Mouse (Mus musculus): ENCODE data around the gene Mapk9. TPM values are rescaled to one million over a fixed set of nuclear protein-coding genes. Genes with fewer than 3 reads are reported as not detected.

The Mapk9 gene
- total RNA-seq, 2 experiments from 2014 or later, result 215 to 223 TPM

- intact Hi-C loops (cut with DNase I), result no loop called here
- no peak for DNase-seq (ENCODE audit: low spot score in 2 of 2)
Observed at GRCm38 (mm10) chr11:49835257-49835956, 11.1 kb upstream of the Mapk9 start.

GRCm38 (mm10) chr11:49837717-49838407 lies 8.7 kb upstream of the Mapk9 start:
- intact Hi-C loops (cut with DNase I), result no loop called here
- DNase-seq (ENCODE audit: low spot score in 2 of 2), result no peak

- no peak for DNase-seq (ENCODE audit: low spot score in 2 of 2)
- intact Hi-C loops (cut with DNase I), result no loop called here
Observed at GRCm38 (mm10) chr11:49840666-49841065, 5.9 kb upstream of the Mapk9 start.

DNA sequence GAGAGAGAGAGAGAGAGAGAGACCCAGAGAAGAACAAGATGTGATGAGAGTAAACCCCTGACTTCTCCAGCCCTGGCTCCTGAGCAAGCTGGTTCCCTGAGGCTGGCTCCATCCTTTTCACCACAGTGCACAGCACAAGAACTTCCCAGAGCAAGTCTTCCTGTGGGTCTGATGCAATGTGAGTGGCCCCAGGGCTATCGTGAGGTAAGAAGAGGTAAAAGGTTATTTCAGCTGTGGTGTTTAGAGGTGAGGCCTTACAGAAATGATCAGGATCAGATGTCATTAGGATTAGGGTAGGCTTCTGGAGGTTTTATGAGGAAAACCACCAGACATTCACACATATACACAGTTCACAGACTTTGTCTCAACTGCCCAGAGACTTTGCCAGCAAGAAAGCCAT lies 4.7 kb upstream of the Mapk9 start:
- no peak for DNase-seq (ENCODE audit: low spot score in 2 of 2)
- intact Hi-C loops (cut with DNase I), result no loop called here

GRCm38 (mm10) chr11:49842718-49843117 lies 3.8 kb upstream of the Mapk9 start:
- intact Hi-C loops (cut with DNase I), result no loop called here

GRCm38 (mm10) chr11:49844311-49844710 lies 2.2 kb upstream of the Mapk9 start:
- DNase-seq (ENCODE audit: low spot score in 2 of 2), result no peak
- intact Hi-C loops (cut with DNase I), result no loop called here

More at GRCm38 (mm10) chr11:49842718-49843117, 3.8 kb upstream of the Mapk9 start:
- DNase-seq (ENCODE audit: low spot score in 2 of 2), result no peak

- peak; percentile 43 to 50 for DNase-seq (ENCODE audit: low spot score in 2 of 2)
- intact Hi-C loops (cut with DNase I), result loop anchor here (5.0 kb wide), 3 partner anchors 118 to 193 kb away; partner anchors contain the start of gene Cnot6
Observed at GRCm38 (mm10) chr11:49844969-49845368, 1.6 kb upstream of the Mapk9 start.

DNA sequence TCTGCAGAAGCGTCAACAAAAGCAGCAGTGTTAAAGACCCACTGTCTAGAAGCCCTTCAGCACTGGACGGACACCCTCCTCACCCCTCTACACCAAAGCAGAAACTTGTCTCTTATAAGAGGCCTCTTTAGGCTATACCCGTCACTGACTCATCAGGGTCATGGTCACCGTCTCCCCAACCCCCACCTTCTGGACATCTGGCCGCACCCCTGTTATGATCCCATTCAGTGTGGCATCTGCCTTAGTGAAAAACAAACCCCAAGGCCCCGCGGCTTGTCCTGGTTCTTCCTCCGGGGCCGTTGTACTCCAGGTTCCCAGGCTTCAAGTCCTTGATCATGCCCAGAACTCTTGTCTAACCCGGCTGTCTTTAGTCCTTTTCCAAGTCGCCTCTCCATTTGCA lies 593 bp upstream of the Mapk9 start:
- no peak for DNase-seq (ENCODE audit: low spot score in 2 of 2)
- intact Hi-C loops (cut with DNase I), result loop anchor here (5.0 kb wide), 3 partner anchors 119 to 194 kb away; partner anchors contain the start of gene Cnot6

DNA sequence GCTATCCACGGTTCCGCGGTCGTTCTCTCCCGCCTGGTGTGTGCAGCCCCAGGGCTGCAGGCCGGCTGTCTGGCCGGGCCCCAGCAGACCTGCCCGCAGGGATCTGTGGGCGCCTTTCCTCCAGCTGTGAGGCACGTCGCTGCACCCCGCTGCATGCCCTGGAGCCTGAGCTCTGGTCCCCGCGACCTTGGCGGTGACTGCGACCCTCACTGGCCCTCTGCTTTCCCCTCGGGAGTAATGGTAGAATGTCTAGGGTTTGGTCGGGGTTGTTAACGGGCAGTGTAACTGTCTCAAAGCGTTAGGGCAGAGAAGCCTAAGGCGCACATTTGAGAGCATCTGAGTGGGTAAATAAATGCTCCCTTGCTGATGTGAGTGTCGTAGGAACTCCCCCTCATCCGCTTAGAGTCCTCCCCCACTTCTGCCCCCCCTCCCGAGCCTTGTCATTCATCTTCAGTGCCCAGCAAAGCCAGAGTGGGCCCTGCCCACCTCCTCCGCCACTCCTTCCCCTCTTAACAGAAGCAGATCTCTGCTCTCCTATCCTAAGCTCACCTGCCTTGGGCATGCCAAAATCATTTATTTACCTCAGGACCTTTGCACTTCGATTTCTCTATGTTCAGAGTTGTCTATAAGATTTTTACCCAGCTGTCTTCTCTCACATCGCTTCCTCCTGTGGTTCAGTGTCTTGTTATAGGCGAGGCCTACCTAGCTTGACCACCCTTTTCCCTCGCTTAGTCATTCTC lies 690 bp downstream of the Mapk9 start:
- peak in 1 of 2 experiments; percentile 30 for DNase-seq (ENCODE audit: low spot score in 2 of 2)
- intact Hi-C loops (cut with DNase I), result loop anchor here (5.0 kb wide), 3 partner anchors 120 to 195 kb away; partner anchors contain the start of gene Cnot6

GRCm38 (mm10) chr11:49847811-49848078 lies 1.2 kb downstream of the Mapk9 start:
- intact Hi-C loops (cut with DNase I), result loop anchor here (5.0 kb wide), 3 partner anchors 120 to 195 kb away; partner anchors contain the start of gene Cnot6
- no peak for DNase-seq (ENCODE audit: low spot score in 2 of 2)

- no peak for DNase-seq (ENCODE audit: low spot score in 2 of 2)
- intact Hi-C loops (cut with DNase I), result loop anchor here (5.0 kb wide), 3 partner anchors 121 to 196 kb away; partner anchors contain the start of gene Cnot6
Observed at GRCm38 (mm10) chr11:49848080-49848815, 1.7 kb downstream of the Mapk9 start.

GRCm38 (mm10) chr11:49850331-49850730 lies 3.8 kb downstream of the Mapk9 start:
- no peak for DNase-seq (ENCODE audit: low spot score in 2 of 2)
- intact Hi-C loops (cut with DNase I), result no loop called here

- intact Hi-C loops (cut with DNase I), result no loop called here
- DNase-seq (ENCODE audit: low spot score in 2 of 2), result no peak
Observed at GRCm38 (mm10) chr11:49855144-49855543, 8.6 kb downstream of the Mapk9 start.

DNA sequence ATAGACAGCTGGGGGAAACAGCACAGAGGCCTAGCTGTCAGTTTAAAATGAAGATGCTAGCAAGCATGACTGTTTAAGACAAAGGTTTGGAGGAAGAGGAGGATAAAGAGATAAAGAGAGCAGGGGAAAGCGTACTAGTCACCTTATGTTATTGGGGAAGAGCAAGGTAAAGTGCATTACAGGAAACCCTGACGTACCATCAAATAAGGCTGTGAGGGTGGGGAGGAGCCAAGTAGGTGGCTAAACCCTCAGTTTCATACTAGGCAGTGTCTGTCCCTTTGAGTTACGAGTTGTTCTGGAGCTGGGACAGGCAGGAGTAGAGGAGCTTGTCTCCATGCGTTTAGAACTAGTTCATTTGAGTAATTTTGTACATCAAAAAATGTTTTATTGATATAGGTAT lies 14.6 kb downstream of the Mapk9 start:
- intact Hi-C loops (cut with DNase I), result no loop called here
- no peak for DNase-seq (ENCODE audit: low spot score in 2 of 2)

- intact Hi-C loops (cut with DNase I), result no loop called here
- DNase-seq (ENCODE audit: low spot score in 2 of 2), result no peak
Observed at GRCm38 (mm10) chr11:49863926-49864325, 17.4 kb downstream of the Mapk9 start.

DNA sequence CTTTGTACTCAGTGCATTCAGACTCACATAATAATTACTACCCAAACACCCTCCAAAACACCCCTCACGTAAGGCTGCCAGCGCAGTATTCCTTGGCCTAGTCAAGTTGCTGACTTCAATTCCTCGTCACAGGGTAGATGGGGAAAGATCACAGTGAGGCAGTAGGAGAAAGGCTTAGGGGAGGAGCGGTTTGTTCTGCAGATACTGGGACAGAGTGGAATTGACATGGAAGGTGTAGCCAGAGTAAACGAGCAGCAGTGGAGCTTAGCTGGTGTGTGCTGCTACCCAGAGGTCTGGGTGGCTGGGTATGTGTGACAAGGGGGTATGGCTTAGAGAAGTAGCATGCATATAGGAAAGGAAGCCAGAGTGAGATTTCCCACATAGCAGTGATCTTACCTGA lies 20.8 kb downstream of the Mapk9 start:
- no peak for DNase-seq (ENCODE audit: low spot score in 2 of 2)
- intact Hi-C loops (cut with DNase I), result loop anchor here (5.0 kb wide), 1 partner anchor 140 kb away; no protein-coding TSS in a partner anchor

DNA sequence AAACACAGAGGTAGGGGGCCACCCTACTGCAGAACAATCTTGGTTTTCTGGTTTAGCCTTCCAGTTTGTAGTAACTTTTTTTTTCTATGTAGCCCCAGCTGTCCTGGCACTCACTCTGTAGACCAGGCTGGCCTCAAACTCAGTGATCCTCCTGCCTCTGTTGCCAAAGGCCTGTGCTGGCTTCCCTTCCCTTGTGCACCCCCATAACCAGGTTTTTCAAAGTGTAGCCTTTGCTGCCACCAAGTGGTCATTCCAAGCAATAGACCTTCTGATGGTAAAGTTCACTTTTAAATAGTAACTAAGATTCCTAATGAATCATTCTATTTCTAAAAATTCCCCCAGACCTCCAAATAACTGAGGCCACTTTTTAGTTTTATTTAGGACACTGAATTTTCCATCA lies 23.2 kb downstream of the Mapk9 start:
- peak in 1 of 2 experiments; percentile 36 for DNase-seq (ENCODE audit: low spot score in 2 of 2)
- intact Hi-C loops (cut with DNase I), result loop anchor here (2.0 to 10.0 kb wide), 3 partner anchors 45 to 265 kb away; partner anchors contain the start of gene Tbc1d9b

DNA sequence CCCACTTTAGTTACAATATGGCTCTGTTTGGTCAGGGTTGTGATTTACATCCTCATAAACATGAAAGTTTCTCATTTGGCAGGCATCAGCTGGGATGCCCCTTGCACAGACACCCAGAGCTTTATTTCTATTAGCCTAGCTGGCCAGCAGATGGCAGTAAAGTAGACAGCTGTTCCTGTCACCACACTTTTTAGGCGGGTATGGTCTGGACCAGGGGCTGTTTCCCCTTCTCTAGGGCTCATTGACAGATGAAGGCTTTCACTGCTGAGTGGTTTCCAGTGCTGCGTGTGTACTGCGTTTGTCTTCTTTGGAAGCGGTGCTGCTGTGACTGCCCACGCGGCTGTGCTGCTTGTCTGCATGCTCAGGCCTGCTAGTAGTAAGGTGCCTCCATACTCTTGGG lies 25.4 kb downstream of the Mapk9 start:
- intact Hi-C loops (cut with DNase I), result loop anchor here (10.0 kb wide), 1 partner anchor 263 kb away; the partner anchor contains the start of gene Tbc1d9b
- peak in 1 of 2 experiments; percentile 32 for DNase-seq (ENCODE audit: low spot score in 2 of 2)

DNA sequence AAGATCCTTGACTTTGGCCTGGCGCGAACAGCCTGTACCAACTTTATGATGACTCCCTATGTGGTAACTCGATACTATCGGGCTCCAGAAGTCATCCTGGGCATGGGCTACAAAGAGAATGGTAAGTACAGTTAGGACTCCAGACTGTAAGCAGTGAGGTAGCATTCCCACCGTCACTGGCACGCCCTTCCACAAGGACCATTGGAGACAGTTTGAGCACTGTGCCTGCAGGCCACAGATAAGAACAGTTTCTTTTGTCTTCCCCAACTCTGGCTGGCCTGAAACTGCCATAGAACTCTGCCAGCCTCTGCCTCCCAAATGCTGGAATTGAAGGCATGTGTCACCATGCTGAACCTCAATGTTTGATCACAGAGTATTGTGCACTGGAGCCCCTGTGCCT lies 26.2 kb downstream of the Mapk9 start:
- intact Hi-C loops (cut with DNase I), result loop anchor here (10.0 kb wide), 1 partner anchor 262 kb away; the partner anchor contains the start of gene Tbc1d9b
- DNase-seq (ENCODE audit: low spot score in 2 of 2), result no peak
